Mouse (Mus musculus): ENCODE data around the gene Dapp1. TPM values are rescaled to one million over a fixed set of nuclear protein-coding genes. Genes with fewer than 3 reads are reported as not detected.
"Not testable (repeated sequence)": the region's sequence is repeated elsewhere in the genome, so short reads cannot be mapped to it uniquely, and the experiment has no call there.

Dapp1 gene
- polyA plus RNA-seq, 1 experiment from 2014 or later, result 1.0 TPM

GRCm38 (mm10) chr3:137978233-137978632 lies 3.1 kb downstream of the Dapp1 start:
- WGBS, result 50% methylated on average over 5 of the region's 5 CpGs

DNA sequence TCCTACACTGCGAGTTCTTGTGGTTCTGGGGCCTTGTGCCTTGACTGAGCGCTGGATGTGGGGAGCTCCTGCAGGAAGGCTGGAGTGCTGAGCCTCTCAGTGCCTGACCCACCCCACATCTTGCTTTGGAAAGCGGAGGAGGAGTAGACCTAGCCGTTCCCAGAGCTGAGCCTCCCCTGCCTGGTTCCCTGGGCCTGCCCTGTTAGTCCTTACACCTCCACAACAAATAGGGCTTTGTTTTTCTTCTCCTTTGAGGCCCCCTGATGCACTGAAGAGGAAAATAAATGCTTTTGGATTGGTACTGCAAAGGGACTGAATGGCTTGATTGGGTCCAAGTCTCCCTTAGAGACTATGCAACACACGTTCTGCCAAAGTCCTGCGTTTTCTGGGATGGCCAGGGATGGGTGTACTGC lies 3.7 kb downstream of the Dapp1 start:
- Histone ChIP-seq H3K36me3 (replicated peaks) (no peaks in the 10 kb centered on the region), H3K4me2 (no peak overlapping the region), H3K4me3 (no peak overlapping the region), H3K4me1 (peaks cover 15% of the 10 kb centered on the region), H3K27me3 (replicated peaks) (no peaks in the 10 kb centered on the region), H3K27ac (peak overlapping the region; percentile 55), H3K9me3 (no peaks in the 10 kb centered on the region), H3K9ac (no peak overlapping the region)
- ATAC-seq (replicated peaks), result peak; percentile 67
- 16% methylated on average over 6 of the region's 6 CpGs for whole genome bisulfite sequencing

More at GRCm38 (mm10) chr3:137978233-137978632, 3.1 kb downstream of the Dapp1 start:
- Histone ChIP-seq H3K9me3 (no peaks in the 10 kb centered on the region), H3K4me1 (peaks cover 15% of the 10 kb centered on the region), H3K27me3 (replicated peaks) (no peaks in the 10 kb centered on the region), H3K9ac (no peak overlapping the region), H3K4me3 (no peak overlapping the region), H3K27ac (no peak overlapping the region), H3K36me3 (replicated peaks) (no peaks in the 10 kb centered on the region), H3K4me2 (no peak overlapping the region)
- no peak for ATAC-seq (replicated peaks)

DNA sequence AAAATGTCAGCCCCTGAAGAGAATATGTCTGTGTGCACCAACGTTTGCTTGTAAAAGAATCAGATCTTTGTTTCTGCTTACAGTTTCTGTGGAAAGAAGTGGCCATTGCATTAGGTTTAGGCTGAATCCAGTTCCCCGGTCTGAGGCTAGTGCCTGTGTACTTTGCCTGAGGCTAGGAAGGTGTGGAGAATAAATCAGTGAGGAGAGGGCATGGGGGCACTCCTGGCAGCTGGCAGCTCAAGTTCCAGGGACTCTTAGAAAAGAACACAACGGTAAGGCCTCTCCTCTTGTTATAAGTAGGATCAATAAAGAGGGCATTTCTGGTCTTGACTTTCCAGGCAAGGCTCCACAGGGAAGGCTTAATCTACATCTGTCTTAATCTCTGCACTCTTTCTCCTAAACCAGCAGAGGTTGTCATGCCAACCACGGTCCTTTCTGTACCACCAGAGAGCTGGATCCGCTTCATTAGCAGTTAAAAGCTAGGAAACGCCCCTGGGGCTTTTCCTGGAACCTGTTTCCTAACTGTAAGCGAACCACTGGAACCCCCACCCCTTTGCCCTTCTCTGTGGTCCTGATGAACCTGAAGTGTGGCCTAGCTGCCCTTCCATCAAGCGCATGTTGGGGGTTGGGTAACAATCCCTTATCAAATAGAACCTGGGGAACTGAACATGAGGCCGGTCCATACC lies 4.3 kb downstream of the Dapp1 start:
- Histone ChIP-seq H3K4me2 (no peak overlapping the region), H3K36me3 (replicated peaks) (no peaks in the 10 kb centered on the region), H3K4me3 (no peak overlapping the region), H3K9ac (no peak overlapping the region), H3K27me3 (replicated peaks) (no peaks in the 10 kb centered on the region), H3K9me3 (no peaks in the 10 kb centered on the region), H3K27ac (peak overlapping the region; percentile 55), H3K4me1 (peaks cover 15% of the 10 kb centered on the region)
- WGBS, result 14% methylated on average over 9 of the region's 9 CpGs
- ATAC-seq (replicated peaks), result peak; percentile 85

GRCm38 (mm10) chr3:137975856-137976423 lies 5.4 kb downstream of the Dapp1 start:
- Histone ChIP-seq H3K27ac (no peak overlapping the region), H3K27me3 (replicated peaks) (no peaks in the 10 kb centered on the region), H3K9me3 (no peaks in the 10 kb centered on the region), H3K4me2 (no peak overlapping the region), H3K9ac (no peak overlapping the region), H3K4me3 (no peak overlapping the region), H3K4me1 (peaks cover 10% of the 10 kb centered on the region), H3K36me3 (replicated peaks) (no peaks in the 10 kb centered on the region)
- WGBS, result 89% methylated on average over 17 of the region's 17 CpGs
- ATAC-seq (replicated peaks), result no peak

DNA sequence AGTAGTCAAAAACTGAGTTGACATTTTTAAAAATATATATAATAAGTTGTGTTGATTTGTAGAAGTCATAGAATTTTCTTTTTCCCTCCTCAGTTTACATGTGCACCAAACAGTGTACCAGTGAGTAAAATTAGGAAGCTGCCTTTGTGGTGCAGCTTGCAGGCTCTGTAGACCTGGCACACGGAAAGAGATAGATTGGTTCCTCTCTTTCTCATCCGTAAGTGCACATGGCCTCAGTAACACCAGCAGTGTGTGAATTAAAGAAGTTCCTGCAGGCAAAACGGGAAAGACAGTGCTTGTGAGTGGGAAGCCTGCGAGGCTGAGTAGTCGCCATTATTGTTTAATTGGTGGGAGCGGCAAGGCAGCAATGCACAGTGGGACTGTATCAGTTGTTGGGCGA lies 5.9 kb downstream of the Dapp1 start:
- Histone ChIP-seq H3K36me3 (replicated peaks) (no peaks in the 10 kb centered on the region), H3K9me3 (no peaks in the 10 kb centered on the region), H3K9ac (no peak overlapping the region), H3K4me1 (peaks cover 10% of the 10 kb centered on the region), H3K4me2 (no peak overlapping the region), H3K27me3 (replicated peaks) (no peaks in the 10 kb centered on the region), H3K4me3 (no peak overlapping the region), H3K27ac (no peak overlapping the region)
- ATAC-seq (replicated peaks), result no peak
- WGBS, result 76% methylated on average over 7 of the region's 7 CpGs

DNA sequence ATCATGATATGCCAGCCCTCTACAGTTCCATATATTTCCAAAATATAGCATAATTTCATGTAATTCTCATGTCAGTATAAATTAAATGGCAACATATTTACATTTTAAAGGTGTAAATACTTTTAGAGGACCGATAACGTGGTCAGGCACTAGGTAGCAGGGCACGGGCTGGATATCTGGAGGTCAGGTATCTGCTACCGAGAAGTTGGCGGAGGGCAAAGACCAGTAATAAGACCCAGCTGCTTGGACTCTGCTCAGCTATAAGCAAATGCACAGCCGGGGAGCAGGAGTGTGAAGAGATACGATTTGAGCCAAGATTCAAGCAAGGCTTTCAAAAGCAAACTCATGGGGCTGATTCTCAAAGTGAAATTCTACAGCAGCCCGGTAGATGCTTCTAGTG lies 7.0 kb downstream of the Dapp1 start:
- Histone ChIP-seq H3K4me3 (no peak overlapping the region), H3K27ac (no peak overlapping the region), H3K9ac (no peak overlapping the region), H3K4me1 (peaks cover 10% of the 10 kb centered on the region), H3K27me3 (replicated peaks) (no peaks in the 10 kb centered on the region), H3K4me2 (no peak overlapping the region), H3K9me3 (no peaks in the 10 kb centered on the region), H3K36me3 (replicated peaks) (no peaks in the 10 kb centered on the region)
- WGBS, result 81% methylated on average over 8 of the region's 8 CpGs
- ATAC-seq (replicated peaks), result no peak

- 97% methylated on average over 7 of the region's 7 CpGs for WGBS
- Histone ChIP-seq H3K4me3 (no peak overlapping the region), H3K4me2 (no peak overlapping the region), H3K9me3 (no peaks in the 10 kb centered on the region), H3K27me3 (replicated peaks) (no peaks in the 10 kb centered on the region), H3K4me1 (peaks cover 10% of the 10 kb centered on the region), H3K36me3 (replicated peaks) (no peaks in the 10 kb centered on the region), H3K27ac (no peak overlapping the region), H3K9ac (no peak overlapping the region)
- no peak for ATAC-seq (replicated peaks)
Measured at GRCm38 (mm10) chr3:137972989-137973388, 8.4 kb downstream of the Dapp1 start.

DNA sequence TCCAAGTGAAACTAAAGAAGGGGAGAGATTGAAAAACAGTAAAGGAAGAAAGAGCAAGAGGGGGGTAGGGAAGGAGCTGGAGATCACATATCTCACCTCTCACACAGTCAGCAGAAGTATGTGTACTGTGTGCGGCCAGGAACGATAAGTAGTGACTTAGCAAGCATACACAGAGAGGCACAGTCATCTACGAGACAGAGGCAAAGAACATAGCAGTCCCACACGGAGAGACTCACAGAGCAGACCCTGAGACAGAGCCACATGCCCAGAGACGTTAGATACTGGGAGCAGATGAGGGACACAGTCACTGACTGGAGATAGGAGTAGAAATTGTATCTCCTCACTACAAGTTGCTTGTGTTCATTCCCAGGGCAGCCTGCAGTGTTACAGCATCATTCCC lies 9.1 kb downstream of the Dapp1 start:
- H3K4me2 ChIP-seq, result no peak overlapping the region
- no peak overlapping the region for H3K4me3 ChIP-seq
- no peaks in the 10 kb centered on the region for H3K27me3 ChIP-seq (replicated peaks)
- no peak for ATAC-seq (replicated peaks)
- H3K36me3 ChIP-seq (replicated peaks), result no peaks in the 10 kb centered on the region
- no peak overlapping the region for H3K27ac ChIP-seq
- no peak overlapping the region for H3K9ac ChIP-seq
- H3K9me3 ChIP-seq, result no peaks in the 10 kb centered on the region
- 85% methylated on average over 5 of the region's 5 CpGs for WGBS
- peaks cover 5% of the 10 kb centered on the region for H3K4me1 ChIP-seq

- H3K4me1 ChIP-seq, result no peaks in the 10 kb centered on the region
- H3K9me3 ChIP-seq, result no peaks in the 10 kb centered on the region
- no peaks in the 10 kb centered on the region for H3K36me3 ChIP-seq (replicated peaks)
- 34% methylated on average over 12 of the region's 12 CpGs for WGBS
- no peak overlapping the region for H3K27ac ChIP-seq
- H3K4me2 ChIP-seq, result peak overlapping the region; percentile 25
- peak overlapping the region; percentile 18 for H3K4me3 ChIP-seq
- peak; percentile 51; the same call in 1 of the 2 replicates for ATAC-seq (replicated peaks)
- H3K9ac ChIP-seq, result no peak overlapping the region
- no peaks in the 10 kb centered on the region for H3K27me3 ChIP-seq (replicated peaks)
Measured at GRCm38 (mm10) chr3:137969951-137970350, 11.4 kb downstream of the Dapp1 start.

GRCm38 (mm10) chr3:137968820-137969486 lies 12.4 kb downstream of the Dapp1 start:
- H3K36me3 ChIP-seq (replicated peaks), result no peaks in the 10 kb centered on the region
- H3K4me3 ChIP-seq, result no peak overlapping the region
- H3K27me3 ChIP-seq (replicated peaks), result no peaks in the 10 kb centered on the region
- no peak overlapping the region for H3K4me2 ChIP-seq
- H3K4me1 ChIP-seq, result no peaks in the 10 kb centered on the region
- ATAC-seq (replicated peaks), result no peak
- WGBS, result 91% methylated on average over 9 of the region's 9 CpGs
- no peaks in the 10 kb centered on the region for H3K9me3 ChIP-seq
- H3K27ac ChIP-seq, result no peak overlapping the region
- no peak overlapping the region for H3K9ac ChIP-seq

GRCm38 (mm10) chr3:137968105-137968819 lies 13.1 kb downstream of the Dapp1 start:
- Histone ChIP-seq H3K27me3 (replicated peaks) (no peaks in the 10 kb centered on the region), H3K36me3 (replicated peaks) (no peaks in the 10 kb centered on the region), H3K9ac (no peak overlapping the region), H3K4me2 (no peak overlapping the region), H3K4me3 (no peak overlapping the region), H3K27ac (no peak overlapping the region), H3K9me3 (no peaks in the 10 kb centered on the region), H3K4me1 (no peaks in the 10 kb centered on the region)
- no peak for ATAC-seq (replicated peaks)
- 91% methylated on average over 14 of the region's 14 CpGs for WGBS

DNA sequence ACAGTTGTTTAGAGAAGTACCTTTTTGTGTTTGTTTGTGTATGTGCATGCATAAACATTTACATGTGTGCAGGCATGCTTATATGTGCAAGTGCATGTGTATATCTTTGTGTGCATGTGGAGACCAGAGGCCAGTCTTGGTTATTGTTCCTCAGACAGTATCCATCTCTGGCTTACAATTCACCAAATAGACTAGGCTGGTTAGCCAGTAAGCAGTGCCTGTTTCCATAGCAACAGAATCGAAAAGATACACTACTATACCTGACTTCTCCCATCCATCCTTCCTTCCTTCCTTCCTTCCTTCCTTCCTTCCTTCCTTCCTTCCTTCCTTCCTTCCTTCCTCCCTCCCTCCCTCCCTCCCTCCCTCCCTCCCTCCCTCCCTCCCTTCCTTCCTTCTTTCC lies 17.3 kb downstream of the Dapp1 start:
- H3K36me3 ChIP-seq (replicated peaks); H3K9me3 ChIP-seq; H3K9ac ChIP-seq; H3K4me2 ChIP-seq; H3K4me3 ChIP-seq; H3K27ac ChIP-seq; H3K27me3 ChIP-seq (replicated peaks); H3K4me1 ChIP-seq: not testable (repeated sequence)
- ATAC-seq (replicated peaks), result peak; percentile 76; the same call in 1 of the 2 replicates
- WGBS, result 46% methylated on average over 1 of the region's 1 CpGs

Measured in midbrain, embryonic 15.5 days (tissue).